Mouse (Mus musculus): ENCODE measurements around the gene Fsip1. TPM values are rescaled to one million over a fixed set of nuclear protein-coding genes. Genes with fewer than 3 reads are reported as not detected.
"Not testable (repeated sequence)": the region's sequence is repeated elsewhere in the genome, so short reads cannot be mapped to it uniquely, and the experiment has no call there.

The Fsip1 gene
- polyA plus RNA-seq, 1 experiment, result 0.06 TPM

GRCm38 (mm10) chr2:118149855-118150563 lies 106.8 kb downstream of the Fsip1 start:
- no peak overlapping the region for H3K4me3 ChIP-seq (ENCODE audit: extremely low read depth, insufficient read depth, insufficient read length)
- no peaks in the 10 kb centered on the region for H3K27me3 ChIP-seq (ENCODE audit: control insufficient read depth, insufficient read depth, low read length)
- WGBS, result 86% methylated on average over 12 of the region's 12 CpGs
- no peak for DNase-seq (ENCODE audit: low read depth in 1 of 2, low spot score in 2 of 2)
- no peak for TF ChIP-seq POLR2A (IDR thresholded peaks at IDR 0.05; ENCODE audit: low read depth, low read length)
- TF ChIP-seq CTCF (IDR thresholded peaks at IDR 0.05; ENCODE audit: extremely low read depth, insufficient read depth, insufficient read length, insufficient replicate concordance), result no peak
- H3K4me1 ChIP-seq (ENCODE audit: control insufficient read depth, insufficient read depth, insufficient read length), result no peaks in the 10 kb centered on the region
- H3K27ac ChIP-seq (ENCODE audit: insufficient read depth, low read length), result no peak overlapping the region
- H3K36me3 ChIP-seq (ENCODE audit: control insufficient read depth, insufficient read depth, low read length), result no peaks in the 10 kb centered on the region

- no peaks in the 10 kb centered on the region for H3K4me1 ChIP-seq (ENCODE audit: control insufficient read depth, insufficient read depth, insufficient read length)
- DNase-seq (ENCODE audit: low read depth in 1 of 2, low spot score in 2 of 2), result no peak
- no peak overlapping the region for H3K4me3 ChIP-seq (ENCODE audit: extremely low read depth, insufficient read depth, insufficient read length)
- H3K27me3 ChIP-seq (ENCODE audit: control insufficient read depth, insufficient read depth, low read length), result no peaks in the 10 kb centered on the region
- no peaks in the 10 kb centered on the region for H3K36me3 ChIP-seq (ENCODE audit: control insufficient read depth, insufficient read depth, low read length)
- H3K27ac ChIP-seq (ENCODE audit: insufficient read depth, low read length), result no peak overlapping the region
- TF ChIP-seq POLR2A (IDR thresholded peaks at IDR 0.05; ENCODE audit: low read depth, low read length) (no peak), CTCF (IDR thresholded peaks at IDR 0.05; ENCODE audit: extremely low read depth, insufficient read depth, insufficient read length, insufficient replicate concordance) (no peak)
- 77% methylated on average over 4 of the region's 4 CpGs for WGBS
Observed at GRCm38 (mm10) chr2:118148321-118149142, 108.2 kb downstream of the Fsip1 start.

DNA sequence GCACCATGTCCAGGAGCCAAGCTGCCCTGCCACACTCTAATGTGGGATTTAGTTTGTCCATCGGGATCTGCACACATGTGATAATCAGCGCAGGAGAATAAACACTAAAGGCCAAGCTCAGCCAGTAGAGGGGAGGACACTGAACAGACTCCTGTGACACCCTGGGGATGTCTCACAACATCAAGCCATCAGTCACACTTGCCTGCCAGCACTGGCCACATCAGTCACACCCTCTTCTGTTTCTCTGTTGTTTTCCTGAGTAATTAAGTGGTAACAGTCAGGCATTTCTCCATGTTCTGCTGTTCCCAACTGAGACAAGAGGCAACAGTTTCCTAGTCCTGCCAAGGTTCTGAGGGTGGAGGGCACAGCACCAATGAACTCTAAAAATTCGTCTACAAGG lies 109.0 kb downstream of the Fsip1 start:
- not testable (repeated sequence) for H3K4me1 ChIP-seq (ENCODE audit: control insufficient read depth, insufficient read depth, insufficient read length); H3K27ac ChIP-seq (ENCODE audit: insufficient read depth, low read length); H3K4me3 ChIP-seq (ENCODE audit: extremely low read depth, insufficient read depth, insufficient read length); H3K36me3 ChIP-seq (ENCODE audit: control insufficient read depth, insufficient read depth, low read length); DNase-seq (ENCODE audit: low read depth in 1 of 2, low spot score in 2 of 2); H3K27me3 ChIP-seq (ENCODE audit: control insufficient read depth, insufficient read depth, low read length)
- WGBS, result 62% methylated on average over 3 of the region's 3 CpGs

- Histone ChIP-seq H3K36me3 (ENCODE audit: control insufficient read depth, insufficient read depth, low read length) (no peaks in the 10 kb centered on the region), H3K4me3 (ENCODE audit: extremely low read depth, insufficient read depth, insufficient read length) (no peak overlapping the region), H3K27me3 (ENCODE audit: control insufficient read depth, insufficient read depth, low read length) (no peaks in the 10 kb centered on the region), H3K27ac (ENCODE audit: insufficient read depth, low read length) (no peak overlapping the region), H3K4me1 (ENCODE audit: control insufficient read depth, insufficient read depth, insufficient read length) (no peaks in the 10 kb centered on the region)
- DNase-seq (ENCODE audit: low read depth in 1 of 2, low spot score in 2 of 2), result no peak
- TF ChIP-seq POLR2A (IDR thresholded peaks at IDR 0.05; ENCODE audit: low read depth, low read length) (no peak), CTCF (IDR thresholded peaks at IDR 0.05; ENCODE audit: extremely low read depth, insufficient read depth, insufficient read length, insufficient replicate concordance) (no peak)
- WGBS, result 88% methylated on average over 10 of the region's 10 CpGs
Observed at GRCm38 (mm10) chr2:118141651-118142050, 115.1 kb downstream of the Fsip1 start.

GRCm38 (mm10) chr2:118139261-118139660 lies 117.5 kb downstream of the Fsip1 start:
- no peak overlapping the region for H3K4me3 ChIP-seq (ENCODE audit: extremely low read depth, insufficient read depth, insufficient read length)
- no peaks in the 10 kb centered on the region for H3K27me3 ChIP-seq (ENCODE audit: control insufficient read depth, insufficient read depth, low read length)
- no peak for DNase-seq (ENCODE audit: low read depth in 1 of 2, low spot score in 2 of 2)
- no peak for TF ChIP-seq CTCF (IDR thresholded peaks at IDR 0.05; ENCODE audit: extremely low read depth, insufficient read depth, insufficient read length, insufficient replicate concordance)
- no peak for TF ChIP-seq POLR2A (IDR thresholded peaks at IDR 0.05; ENCODE audit: low read depth, low read length)
- H3K36me3 ChIP-seq (ENCODE audit: control insufficient read depth, insufficient read depth, low read length), result no peaks in the 10 kb centered on the region
- no peaks in the 10 kb centered on the region for H3K4me1 ChIP-seq (ENCODE audit: control insufficient read depth, insufficient read depth, insufficient read length)
- no peak overlapping the region for H3K27ac ChIP-seq (ENCODE audit: insufficient read depth, low read length)
- WGBS, result 83% methylated on average over 6 of the region's 6 CpGs

GRCm38 (mm10) chr2:118137776-118138175 lies 119.0 kb downstream of the Fsip1 start:
- H3K27me3 ChIP-seq (ENCODE audit: control insufficient read depth, insufficient read depth, low read length), result no peaks in the 10 kb centered on the region
- no peaks in the 10 kb centered on the region for H3K4me1 ChIP-seq (ENCODE audit: control insufficient read depth, insufficient read depth, insufficient read length)
- H3K36me3 ChIP-seq (ENCODE audit: control insufficient read depth, insufficient read depth, low read length), result no peaks in the 10 kb centered on the region
- no peak for DNase-seq (ENCODE audit: low read depth in 1 of 2, low spot score in 2 of 2)
- WGBS, result 88% methylated on average over 2 of the region's 2 CpGs
- TF ChIP-seq POLR2A (IDR thresholded peaks at IDR 0.05; ENCODE audit: low read depth, low read length) (no peak), CTCF (IDR thresholded peaks at IDR 0.05; ENCODE audit: extremely low read depth, insufficient read depth, insufficient read length, insufficient replicate concordance) (no peak)
- no peak overlapping the region for H3K27ac ChIP-seq (ENCODE audit: insufficient read depth, low read length)
- H3K4me3 ChIP-seq (ENCODE audit: extremely low read depth, insufficient read depth, insufficient read length), result no peak overlapping the region

DNA sequence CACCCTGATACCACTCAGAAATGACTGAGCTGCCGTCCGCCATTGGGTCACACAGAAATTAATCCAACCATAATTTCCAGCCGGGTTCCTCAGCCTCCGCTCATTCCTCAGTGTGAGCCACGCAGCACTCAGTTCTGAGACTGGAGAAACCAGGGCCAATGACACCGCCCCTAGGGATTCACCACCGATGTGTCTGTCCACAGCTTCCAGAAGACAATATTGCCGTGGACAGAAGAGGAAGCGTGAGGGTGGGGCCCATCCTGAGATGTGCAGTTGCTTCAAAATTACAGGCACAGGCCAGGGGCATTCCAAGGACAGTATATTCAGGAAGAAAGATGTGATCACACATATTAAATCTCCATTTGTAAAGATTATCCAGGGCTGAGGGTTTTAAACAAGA lies 119.7 kb downstream of the Fsip1 start:
- no peak overlapping the region for H3K4me3 ChIP-seq (ENCODE audit: extremely low read depth, insufficient read depth, insufficient read length)
- no peak for TF ChIP-seq POLR2A (IDR thresholded peaks at IDR 0.05; ENCODE audit: low read depth, low read length)
- no peak for TF ChIP-seq CTCF (IDR thresholded peaks at IDR 0.05; ENCODE audit: extremely low read depth, insufficient read depth, insufficient read length, insufficient replicate concordance)
- WGBS, result 82% methylated on average over 9 of the region's 9 CpGs
- DNase-seq (ENCODE audit: low read depth in 1 of 2, low spot score in 2 of 2), result no peak
- H3K4me1 ChIP-seq (ENCODE audit: control insufficient read depth, insufficient read depth, insufficient read length), result no peaks in the 10 kb centered on the region
- no peaks in the 10 kb centered on the region for H3K36me3 ChIP-seq (ENCODE audit: control insufficient read depth, insufficient read depth, low read length)
- no peaks in the 10 kb centered on the region for H3K27me3 ChIP-seq (ENCODE audit: control insufficient read depth, insufficient read depth, low read length)
- no peak overlapping the region for H3K27ac ChIP-seq (ENCODE audit: insufficient read depth, low read length)
